Mouse (Mus musculus) myocyte (in vitro differentiated cells): ENCODE results near the gene Ptprd. TPM values are rescaled to one million over a fixed set of nuclear protein-coding genes. Genes with fewer than 3 reads are reported as not detected.

ENCODE experiments used
- H3K27me3 ChIP-seq: one replicate; pipeline ENCODE4 v1.6.1; 2011; ENCODE audit not compliant: control insufficient read depth, insufficient read depth, insufficient read length
- H3K36me3 ChIP-seq: one replicate; pipeline ENCODE4 v1.6.1; 2011; ENCODE audit not compliant: control insufficient read depth, insufficient read depth
- H3K4me2 ChIP-seq: one replicate; pipeline ENCODE4 v1.6.1; 2011; ENCODE audit warnings: low read depth, control low read depth
- H3K4me3 ChIP-seq: one replicate; pipeline ENCODE4 v1.5.1; 2011; ENCODE audit warnings: mild to moderate bottlenecking, control low read depth, moderate library complexity
- H3K79me2 ChIP-seq: one replicate; pipeline ENCODE4 v1.6.1; 2011; ENCODE audit not compliant: control insufficient read depth, insufficient read depth
- H3ac ChIP-seq: one replicate; pipeline ENCODE4 v1.6.1; 2011; ENCODE audit not compliant: control insufficient read depth, insufficient read length
- CEBPB ChIP-seq: IDR thresholded peaks from 2 replicates; pipeline ENCODE4 v1.6.1; 2011; ENCODE audit warnings: mild to moderate bottlenecking, moderate library complexity; ENCODE audit not compliant: poor library complexity, insufficient read depth, severe bottlenecking
- E2F4 ChIP-seq: IDR thresholded peaks from one replicate; pipeline ENCODE4 v1.6.1; 2011; ENCODE audit warnings: mild to moderate bottlenecking, control low read depth, moderate library complexity; ENCODE audit not compliant: insufficient read depth
- MAX ChIP-seq: IDR thresholded peaks from one replicate; pipeline ENCODE4 v1.6.1; 2011; ENCODE audit warnings: low read depth, mild to moderate bottlenecking, control low read depth
- MYOD1 ChIP-seq, 3 experiments: IDR thresholded peaks; one replicate each; pipeline ENCODE4 v1.6.1; 2011; ENCODE audit warnings: control low read depth in 2 of 3, low read depth in 2 of 3, mild to moderate bottlenecking in 2 of 3, moderate library complexity in 1 of 3; ENCODE audit not compliant: insufficient read length in 2 of 3, control insufficient read depth in 1 of 3
- MYOG ChIP-seq, 3 experiments: IDR thresholded peaks; one replicate each; pipeline ENCODE4 v1.6.1; 2011; ENCODE audit warnings: control low read depth in 2 of 3, low read depth in 2 of 3, mild to moderate bottlenecking in 2 of 3; ENCODE audit not compliant: insufficient read length in 2 of 3, control insufficient read depth in 1 of 3, insufficient read depth in 1 of 3
- POLR2A ChIP-seq: IDR thresholded peaks from one replicate; pipeline ENCODE4 v1.6.1; 2011; ENCODE audit warnings: low read depth, mild to moderate bottlenecking, control low read depth, moderate library complexity; ENCODE audit not compliant: insufficient read length
- POLR2AphosphoS2 ChIP-seq: IDR thresholded peaks from one replicate; pipeline ENCODE4 v1.6.1; 2011; ENCODE audit warnings: low read depth, control low read depth; ENCODE audit not compliant: insufficient read length
- REST ChIP-seq: IDR thresholded peaks from one replicate; pipeline ENCODE4 v1.6.1; 2011; ENCODE audit warnings: mild to moderate bottlenecking, control low read depth, moderate library complexity; ENCODE audit not compliant: insufficient read depth, insufficient read length
- SRF ChIP-seq: IDR thresholded peaks from one replicate; pipeline ENCODE4 v1.6.1; 2011; ENCODE audit warnings: low read depth; ENCODE audit not compliant: control insufficient read depth, insufficient read length
- TCF12 ChIP-seq: IDR thresholded peaks from one replicate; pipeline ENCODE4 v1.6.1; 2011; ENCODE audit warnings: mild to moderate bottlenecking, control low read depth; ENCODE audit not compliant: poor library complexity, insufficient read depth, severe bottlenecking
- TCF3 ChIP-seq: IDR thresholded peaks from one replicate; pipeline ENCODE4 v1.6.1; 2011; ENCODE audit warnings: low read depth, control low read depth; ENCODE audit not compliant: insufficient read length
- USF1 ChIP-seq: IDR thresholded peaks from one replicate; pipeline ENCODE4 v1.6.1; 2011; ENCODE audit warnings: low read depth, mild to moderate bottlenecking, control low read depth, moderate library complexity
- polyA plus RNA-seq: library from polyadenylated mRNA; unstranded; fragments of >200 nt; fragmentation: generic; extraction: Trizol; gene quantifications from one replicate; pipeline ENCODE4 v1.2.1, GENCODE M21; 2012; ENCODE audit warnings: missing spikeins

Gene Ptprd
- polyA plus RNA-seq, 1 experiment = 2.9 TPM

DNA sequence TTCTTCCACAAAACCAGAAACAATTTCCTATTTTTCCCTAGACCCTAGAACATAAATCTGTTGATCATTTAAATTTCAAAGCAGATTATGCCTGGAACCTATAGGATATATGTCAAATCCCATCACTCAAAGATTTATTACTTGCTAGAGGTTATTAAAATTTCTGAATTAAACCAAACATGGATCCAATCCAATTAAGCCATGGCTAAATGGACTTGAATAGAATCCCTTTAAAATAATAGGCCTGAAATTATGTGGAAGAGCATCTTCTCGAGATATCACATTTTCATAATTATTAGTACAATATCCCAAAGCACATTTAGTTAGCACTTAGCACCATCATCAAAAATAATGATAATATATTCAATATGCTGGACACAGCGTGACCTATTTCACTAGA, 1792.1 kb downstream of the Ptprd start:
- no peaks in the 10 kb centered on the region for H3K36me3 ChIP-seq
- no peak overlapping the region for H3K4me3 ChIP-seq
- no peaks in the 10 kb centered on the region for H3K27me3 ChIP-seq
- peaks cover 4% of the 10 kb centered on the region for H3K79me2 ChIP-seq
- no peak overlapping the region for H3ac ChIP-seq
- TF ChIP-seq TCF12 (no peak), CEBPB (no peak), POLR2A (no peak), SRF (no peak), REST (no peak), MYOG (IDR thresholded peaks at IDR 0.05; ENCODE audit: control insufficient read depth in 1 of 3, insufficient read depth in 1 of 3, insufficient read length in 2 of 3, low read depth in 2 of 3) (no peak), POLR2AphosphoS2 (no peak), MAX (no peak), MYOD1 (IDR thresholded peaks at IDR 0.05; ENCODE audit: control insufficient read depth in 1 of 3, insufficient read length in 2 of 3, low read depth in 2 of 3) (no peak), TCF3 (no peak), E2F4 (no peak), USF1 (no peak)
- H3K4me2 ChIP-seq = no peak overlapping the region

DNA sequence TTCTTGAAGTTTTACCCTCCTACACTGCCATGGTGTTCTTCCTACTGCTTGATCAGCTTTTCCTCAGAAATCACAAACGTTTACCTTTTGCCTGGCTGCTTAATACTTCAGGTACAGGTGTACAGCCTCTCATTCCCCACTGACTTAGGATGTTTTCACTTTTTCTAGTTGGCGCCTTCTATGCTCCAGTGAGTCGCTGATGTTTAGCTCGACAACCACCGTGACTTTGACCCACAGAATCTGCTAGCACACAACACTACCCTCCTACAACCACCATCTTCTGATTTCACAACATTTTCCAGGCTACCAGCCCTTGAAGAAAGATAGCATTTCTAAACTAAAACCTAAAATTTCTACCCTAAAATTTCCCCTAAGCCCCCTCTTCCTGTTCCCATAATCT, 1794.1 kb downstream of the Ptprd start:
- no peak for TF ChIP-seq TCF12
- TF ChIP-seq MYOG (IDR thresholded peaks at IDR 0.05; ENCODE audit: control insufficient read depth in 1 of 3, insufficient read depth in 1 of 3, insufficient read length in 2 of 3, low read depth in 2 of 3) = no peak
- TF ChIP-seq USF1 = no peak
- no peak for TF ChIP-seq POLR2A
- no peak for TF ChIP-seq E2F4
- TF ChIP-seq REST = no peak
- no peak for TF ChIP-seq SRF
- TF ChIP-seq TCF3 = no peak
- TF ChIP-seq CEBPB = no peak
- TF ChIP-seq MAX = no peak
- Histone ChIP-seq H3K79me2 (peaks cover 4% of the 10 kb centered on the region), H3ac (no peak overlapping the region)

DNA sequence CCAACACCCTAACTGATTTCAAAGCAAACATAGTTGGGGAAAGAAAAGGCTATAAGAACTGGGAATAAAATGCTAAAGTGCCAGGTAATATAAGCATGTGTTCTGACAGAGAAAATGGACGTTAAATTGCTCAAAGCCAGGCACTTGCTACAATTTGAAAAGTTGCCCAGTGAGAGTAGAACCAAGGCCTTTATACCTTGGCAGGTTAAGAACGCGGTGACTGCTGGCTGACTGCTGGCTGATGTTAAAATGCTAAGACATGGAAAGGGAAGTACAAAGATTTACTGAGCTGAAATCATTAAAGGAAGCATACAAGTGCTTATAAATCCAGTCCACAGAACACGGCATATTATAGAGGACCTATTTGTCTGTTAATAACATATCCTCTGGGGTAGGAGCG, 1796.1 kb downstream of the Ptprd start:
- TF ChIP-seq MYOG (IDR thresholded peaks at IDR 0.05; ENCODE audit: control insufficient read depth in 1 of 3, insufficient read depth in 1 of 3, insufficient read length in 2 of 3, low read depth in 2 of 3) (no peak), TCF12 (no peak), REST (no peak), SRF (no peak), CEBPB (no peak), POLR2A (no peak), MAX (no peak), TCF3 (no peak), POLR2AphosphoS2 (no peak), MYOD1 (IDR thresholded peaks at IDR 0.05; ENCODE audit: control insufficient read depth in 1 of 3, insufficient read length in 2 of 3, low read depth in 2 of 3) (no peak), USF1 (no peak), E2F4 (no peak)
- no peak overlapping the region for H3ac ChIP-seq
- no peak overlapping the region for H3K4me3 ChIP-seq

More for the DNA sequence above, 1794.1 kb downstream of the Ptprd start:
- Histone ChIP-seq H3K36me3 (no peaks in the 10 kb centered on the region), H3K27me3 (no peaks in the 10 kb centered on the region), H3K4me3 (no peak overlapping the region), H3K4me2 (no peak overlapping the region)

DNA sequence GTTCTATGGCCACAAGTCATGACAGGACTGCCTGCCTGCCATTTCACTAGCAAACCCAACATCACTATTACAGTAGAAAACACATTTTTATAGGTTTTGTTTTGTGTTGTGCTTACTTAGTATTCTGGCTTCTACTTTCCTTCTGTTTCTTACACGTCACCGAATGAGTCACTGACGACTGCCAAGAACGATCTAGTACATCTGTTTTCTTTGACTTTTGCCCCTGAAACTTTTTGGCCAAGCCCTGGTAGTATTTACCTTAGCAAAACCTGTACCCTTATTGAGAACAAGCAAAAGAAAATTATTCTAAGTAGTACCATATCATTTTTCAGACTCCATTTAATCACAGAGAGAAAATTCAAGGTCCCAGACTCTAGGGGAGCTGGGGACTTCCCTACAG, 1797.2 kb downstream of the Ptprd start:
- Histone ChIP-seq H3K4me2 (no peak overlapping the region), H3K36me3 (no peaks in the 10 kb centered on the region), H3K27me3 (no peaks in the 10 kb centered on the region), H3K4me3 (no peak overlapping the region), H3ac (no peak overlapping the region), H3K79me2 (peaks cover 4% of the 10 kb centered on the region)
- TF ChIP-seq MYOD1 (IDR thresholded peaks at IDR 0.05; ENCODE audit: control insufficient read depth in 1 of 3, insufficient read length in 2 of 3, low read depth in 2 of 3) (no peak), TCF3 (no peak), MYOG (IDR thresholded peaks at IDR 0.05; ENCODE audit: control insufficient read depth in 1 of 3, insufficient read depth in 1 of 3, insufficient read length in 2 of 3, low read depth in 2 of 3) (no peak), CEBPB (no peak), SRF (no peak), POLR2AphosphoS2 (no peak), POLR2A (no peak), MAX (no peak), E2F4 (no peak)

More for the DNA sequence above, 1796.1 kb downstream of the Ptprd start:
- Histone ChIP-seq H3K27me3 (no peaks in the 10 kb centered on the region), H3K4me2 (no peak overlapping the region), H3K36me3 (no peaks in the 10 kb centered on the region), H3K79me2 (peaks cover 4% of the 10 kb centered on the region)

DNA sequence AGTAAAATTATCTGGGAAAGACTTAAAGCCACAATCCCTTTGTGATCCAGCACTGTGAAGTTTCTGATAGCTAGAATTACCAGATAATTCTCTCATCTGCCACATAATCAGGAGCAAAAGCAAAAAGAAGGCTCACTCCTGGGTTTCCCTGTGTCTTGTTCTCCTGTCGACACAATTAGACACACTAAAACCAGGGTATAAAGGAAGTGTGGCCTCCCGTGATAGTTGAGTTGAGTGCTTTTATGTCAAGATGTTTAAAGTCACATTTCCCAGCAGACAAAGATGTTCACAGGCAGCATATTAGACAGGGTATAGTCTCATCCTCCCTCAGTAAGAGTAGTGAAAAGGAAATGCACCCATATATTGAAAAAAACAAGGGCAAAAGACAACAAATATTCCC, 1801.7 kb downstream of the Ptprd start:
- Histone ChIP-seq H3ac (no peak overlapping the region), H3K79me2 (no peaks in the 10 kb centered on the region), H3K4me2 (no peak overlapping the region), H3K27me3 (no peaks in the 10 kb centered on the region), H3K36me3 (no peaks in the 10 kb centered on the region), H3K4me3 (no peak overlapping the region)
- TF ChIP-seq TCF3 (no peak), MAX (no peak), SRF (no peak), MYOG (IDR thresholded peaks at IDR 0.05; ENCODE audit: control insufficient read depth in 1 of 3, insufficient read depth in 1 of 3, insufficient read length in 2 of 3, low read depth in 2 of 3) (no peak), POLR2A (no peak), CEBPB (no peak), USF1 (no peak), TCF12 (no peak), REST (no peak), E2F4 (no peak), MYOD1 (IDR thresholded peaks at IDR 0.05; ENCODE audit: control insufficient read depth in 1 of 3, insufficient read length in 2 of 3, low read depth in 2 of 3) (no peak), POLR2AphosphoS2 (no peak)
